Mouse (Mus musculus) bone marrow, adult 2 months (tissue): Measurements from ENCODE around the gene Rgs6.

Experiments
- CTCF ChIP-seq: fragments of 200-500 bp; IDR thresholded peaks from 2 replicates; pipeline ENCODE4 v1.5.1; 2011; ENCODE audit warnings: low read length, control low read depth; ENCODE audit not compliant: control insufficient read depth, insufficient read depth
- POLR2A ChIP-seq: fragments of 200-500 bp; IDR thresholded peaks from 2 replicates; pipeline ENCODE4 v1.6.1; 2011; ENCODE audit warnings: low read depth, mild to moderate bottlenecking, control low read depth, low read length, borderline replicate concordance; ENCODE audit not compliant: control insufficient read depth

- no peak for TF ChIP-seq CTCF
- no peak for TF ChIP-seq POLR2A
Measured at GRCm38 (mm10) chr12:82910846-82911245, 322.8 kb downstream of the Rgs6 start.
